Mouse (Mus musculus): ENCODE results near the gene Dlgap1. TPM values are rescaled to one million over a fixed set of nuclear protein-coding genes. Genes with fewer than 3 reads are reported as not detected.
A peak's percentile ranks its signal among the peaks of the same experiment; 100 is the strongest.

The Dlgap1 gene
- 0.39 and 0.61 TPM in 2 replicates for polyA plus RNA-seq (2015; fragmentation: Nextera tagmentation; extraction: Ambion mirVana)

- Histone ChIP-seq H3K9ac (ENCODE audit: low read length) (0 out of 2 replicates have a peak within 1 kb of the TSS, but pooled peaks have one; percentile 32), H3K36me3 (ENCODE audit: control insufficient read depth, insufficient read depth) (no peaks in the 10 kb centered on the region), H3K27ac (ENCODE audit: low read length) (no peak within 1 kb of the TSS), H3K4me2 (ENCODE audit: low read depth, low read length) (peak within 1 kb of the TSS; percentile 93), H3K4me3 (ENCODE audit: low read length) (peak within 1 kb of the TSS; percentile 57), H3K27me3 (ENCODE audit: control insufficient read depth, insufficient read depth, low read length) (peaks cover 34% of the 10 kb centered on the region), H3K4me1 (ENCODE audit: control insufficient read depth, insufficient read depth, low read length) (peaks cover 8% of the 10 kb centered on the region), H3K9me3 (replicated peaks; ENCODE audit: control insufficient read depth, low read length) (no peaks in the 10 kb centered on the region)
- peak; percentile 94 for ATAC-seq (replicated peaks; ENCODE audit: extremely low read depth, insufficient read depth, low FRiP score)
- under 1% methylated on average over 104 of the region's 105 CpGs for WGBS
Measured at GRCm38 (mm10) chr17:69969021-69969815, at the start of gene Dlgap1. TSS of gene Dlgap1 (plus strand) at chr17:69969073.

- Histone ChIP-seq H3K27ac (ENCODE audit: low read length) (no peak overlapping the region), H3K27me3 (ENCODE audit: control insufficient read depth, insufficient read depth, low read length) (no peaks in the 10 kb centered on the region), H3K4me1 (ENCODE audit: control insufficient read depth, insufficient read depth, low read length) (no peaks in the 10 kb centered on the region), H3K36me3 (ENCODE audit: control insufficient read depth, insufficient read depth) (no peaks in the 10 kb centered on the region), H3K4me3 (ENCODE audit: low read length) (no peak overlapping the region), H3K4me2 (ENCODE audit: low read depth, low read length) (no peak overlapping the region), H3K9me3 (replicated peaks; ENCODE audit: control insufficient read depth, low read length) (0 out of 2 replicates have a peak, but pooled peaks cover 2% of the 10 kb centered on the region), H3K9ac (ENCODE audit: low read length) (no peak overlapping the region)
- 50% methylated on average over 1 of the region's 1 CpGs for WGBS
- ATAC-seq (replicated peaks; ENCODE audit: extremely low read depth, insufficient read depth, low FRiP score) = no peak
Measured at GRCm38 (mm10) chr17:69954936-69955335, 13.9 kb upstream of the Dlgap1 start.

DNA sequence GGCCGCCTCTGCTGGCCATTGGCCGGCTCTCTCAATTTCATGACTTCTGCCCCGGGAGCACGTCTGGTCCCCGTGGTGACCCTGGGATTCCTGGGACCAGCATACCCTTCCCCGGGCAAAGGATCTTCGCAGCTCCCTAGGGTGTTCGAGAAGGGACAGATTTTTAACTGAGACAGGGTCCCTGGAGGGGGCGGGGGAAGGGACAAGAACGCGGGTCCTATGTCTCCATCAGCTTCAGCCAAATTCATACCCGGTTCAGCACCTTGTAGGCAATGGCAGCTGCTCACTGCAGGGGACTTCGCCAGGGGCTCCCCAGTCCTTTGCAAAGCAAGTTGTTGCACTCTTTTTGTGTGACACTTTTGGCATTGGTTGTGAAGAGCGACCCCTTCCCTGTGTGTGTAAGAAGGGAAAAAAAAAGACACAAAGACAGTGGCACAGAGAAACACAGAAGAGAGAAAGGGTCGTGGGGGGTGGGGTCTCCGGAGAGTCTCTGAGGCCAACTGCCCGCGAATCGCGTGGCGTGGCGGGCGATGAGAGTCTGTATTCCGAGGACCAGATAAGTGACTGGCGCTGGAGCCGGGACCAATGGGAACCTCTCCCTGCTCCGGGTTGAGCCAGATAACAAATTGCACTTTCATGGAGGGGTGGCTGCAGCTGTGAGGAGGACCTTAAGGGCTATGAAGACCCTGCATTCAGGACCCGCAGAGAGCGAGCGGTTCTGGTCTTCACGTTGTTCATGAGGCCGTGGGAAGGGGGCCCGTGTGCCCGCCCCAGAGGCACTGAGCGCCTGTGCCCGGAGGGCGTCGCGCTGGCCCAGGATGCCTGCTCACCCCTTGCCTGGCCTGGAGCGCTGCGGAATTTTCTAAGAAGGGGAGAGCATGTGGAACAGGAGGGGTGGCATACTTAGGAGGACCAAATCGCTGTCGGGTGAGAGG lies 1.2 kb downstream of the Dlgap1 start:
- Histone ChIP-seq H3K4me1 (ENCODE audit: control insufficient read depth, insufficient read depth, low read length) (peaks cover 8% of the 10 kb centered on the region), H3K4me2 (ENCODE audit: low read depth, low read length) (peak overlapping the region; percentile 93), H3K36me3 (ENCODE audit: control insufficient read depth, insufficient read depth) (no peaks in the 10 kb centered on the region), H3K27me3 (ENCODE audit: control insufficient read depth, insufficient read depth, low read length) (peaks cover 34% of the 10 kb centered on the region), H3K4me3 (ENCODE audit: low read length) (peak overlapping the region; percentile 57), H3K9ac (ENCODE audit: low read length) (no peak overlapping the region), H3K9me3 (replicated peaks; ENCODE audit: control insufficient read depth, low read length) (no peaks in the 10 kb centered on the region), H3K27ac (ENCODE audit: low read length) (no peak overlapping the region)
- 1% methylated on average over 43 of the region's 43 CpGs for WGBS
- ATAC-seq (replicated peaks; ENCODE audit: extremely low read depth, insufficient read depth, low FRiP score) = no peak

- H3K9me3 ChIP-seq (replicated peaks; ENCODE audit: control insufficient read depth, low read length) = no peaks in the 10 kb centered on the region
- ATAC-seq (replicated peaks; ENCODE audit: extremely low read depth, insufficient read depth, low FRiP score) = no peak
- H3K4me3 ChIP-seq (ENCODE audit: low read length) = no peak overlapping the region
- no peak overlapping the region for H3K9ac ChIP-seq (ENCODE audit: low read length)
- H3K27ac ChIP-seq (ENCODE audit: low read length) = no peak overlapping the region
- peaks cover 8% of the 10 kb centered on the region for H3K4me1 ChIP-seq (ENCODE audit: control insufficient read depth, insufficient read depth, low read length)
- no peaks in the 10 kb centered on the region for H3K36me3 ChIP-seq (ENCODE audit: control insufficient read depth, insufficient read depth)
- H3K4me2 ChIP-seq (ENCODE audit: low read depth, low read length) = no peak overlapping the region
- H3K27me3 ChIP-seq (ENCODE audit: control insufficient read depth, insufficient read depth, low read length) = peaks cover 34% of the 10 kb centered on the region
- 61% methylated on average over 3 of the region's 3 CpGs for WGBS
Measured at GRCm38 (mm10) chr17:69973081-69973480, 4.2 kb downstream of the Dlgap1 start.

DNA sequence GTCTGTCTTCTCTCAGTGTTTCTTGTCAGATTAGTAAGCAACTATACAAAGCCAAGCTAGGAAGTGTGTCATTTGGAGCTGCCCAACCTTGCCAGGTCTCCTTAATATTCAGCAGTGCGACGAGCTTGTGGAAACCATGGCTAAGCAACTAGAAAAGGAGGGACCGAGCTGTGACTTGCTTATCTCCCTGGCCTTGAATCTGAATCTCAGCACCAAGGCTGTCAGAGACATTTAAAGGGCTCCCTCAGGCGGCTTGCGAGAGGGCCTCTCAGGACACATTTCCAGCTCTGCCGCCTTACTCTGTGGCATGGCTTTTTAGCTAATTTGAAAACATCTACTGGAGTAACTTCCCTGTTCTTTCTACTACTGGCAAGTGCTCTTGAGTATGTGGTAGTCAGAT lies 5.1 kb downstream of the Dlgap1 start:
- no peak overlapping the region for H3K27ac ChIP-seq (ENCODE audit: low read length)
- H3K4me2 ChIP-seq (ENCODE audit: low read depth, low read length) = no peak overlapping the region
- H3K36me3 ChIP-seq (ENCODE audit: control insufficient read depth, insufficient read depth) = no peaks in the 10 kb centered on the region
- WGBS = 33% methylated on average over 6 of the region's 6 CpGs
- H3K9ac ChIP-seq (ENCODE audit: low read length) = no peak overlapping the region
- H3K4me1 ChIP-seq (ENCODE audit: control insufficient read depth, insufficient read depth, low read length) = peaks cover 8% of the 10 kb centered on the region
- peaks cover 29% of the 10 kb centered on the region for H3K27me3 ChIP-seq (ENCODE audit: control insufficient read depth, insufficient read depth, low read length)
- no peaks in the 10 kb centered on the region for H3K9me3 ChIP-seq (replicated peaks; ENCODE audit: control insufficient read depth, low read length)
- H3K4me3 ChIP-seq (ENCODE audit: low read length) = no peak overlapping the region
- no peak for ATAC-seq (replicated peaks; ENCODE audit: extremely low read depth, insufficient read depth, low FRiP score)

- Histone ChIP-seq H3K27ac (ENCODE audit: low read length) (no peak overlapping the region), H3K27me3 (ENCODE audit: control insufficient read depth, insufficient read depth, low read length) (no peaks in the 10 kb centered on the region), H3K4me3 (ENCODE audit: low read length) (no peak overlapping the region), H3K9ac (ENCODE audit: low read length) (no peak overlapping the region), H3K4me2 (ENCODE audit: low read depth, low read length) (no peak overlapping the region), H3K4me1 (ENCODE audit: control insufficient read depth, insufficient read depth, low read length) (no peaks in the 10 kb centered on the region), H3K36me3 (ENCODE audit: control insufficient read depth, insufficient read depth) (no peaks in the 10 kb centered on the region), H3K9me3 (replicated peaks; ENCODE audit: control insufficient read depth, low read length) (no peaks in the 10 kb centered on the region)
- WGBS = 38% methylated on average over 6 of the region's 6 CpGs
- ATAC-seq (replicated peaks; ENCODE audit: extremely low read depth, insufficient read depth, low FRiP score) = no peak
Measured at GRCm38 (mm10) chr17:69982236-69982923, 13.5 kb downstream of the Dlgap1 start.

DNA sequence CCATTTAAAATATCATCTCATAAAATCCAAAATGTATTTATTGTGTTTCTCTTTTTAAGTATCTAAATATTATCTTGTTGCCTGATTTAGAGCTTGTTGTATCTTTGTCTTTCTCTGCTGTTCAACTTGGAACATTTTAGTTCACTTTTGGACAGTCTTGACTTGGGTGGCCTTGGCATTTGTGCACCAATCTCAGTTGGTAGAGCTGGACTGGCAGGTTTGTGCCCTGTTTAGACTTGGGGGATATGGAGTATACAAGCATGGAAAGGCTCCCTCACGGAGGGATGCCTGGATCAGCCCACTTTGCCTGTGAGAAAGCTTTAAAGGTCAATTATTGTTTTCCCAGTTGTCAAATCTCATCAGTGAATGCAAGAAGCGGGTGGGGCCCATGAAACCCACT lies 27.5 kb downstream of the Dlgap1 start:
- Histone ChIP-seq H3K27me3 (ENCODE audit: control insufficient read depth, insufficient read depth, low read length) (no peaks in the 10 kb centered on the region), H3K4me1 (ENCODE audit: control insufficient read depth, insufficient read depth, low read length) (no peaks in the 10 kb centered on the region), H3K4me3 (ENCODE audit: low read length) (no peak overlapping the region), H3K36me3 (ENCODE audit: control insufficient read depth, insufficient read depth) (no peaks in the 10 kb centered on the region), H3K27ac (ENCODE audit: low read length) (no peak overlapping the region), H3K9ac (ENCODE audit: low read length) (no peak overlapping the region), H3K9me3 (replicated peaks; ENCODE audit: control insufficient read depth, low read length) (peaks cover 6% of the 10 kb centered on the region; the same call in 1 of the 2 replicates), H3K4me2 (ENCODE audit: low read depth, low read length) (no peak overlapping the region)
- WGBS = 66% methylated on average over 2 of the region's 2 CpGs
- no peak for ATAC-seq (replicated peaks; ENCODE audit: extremely low read depth, insufficient read depth, low FRiP score)

DNA sequence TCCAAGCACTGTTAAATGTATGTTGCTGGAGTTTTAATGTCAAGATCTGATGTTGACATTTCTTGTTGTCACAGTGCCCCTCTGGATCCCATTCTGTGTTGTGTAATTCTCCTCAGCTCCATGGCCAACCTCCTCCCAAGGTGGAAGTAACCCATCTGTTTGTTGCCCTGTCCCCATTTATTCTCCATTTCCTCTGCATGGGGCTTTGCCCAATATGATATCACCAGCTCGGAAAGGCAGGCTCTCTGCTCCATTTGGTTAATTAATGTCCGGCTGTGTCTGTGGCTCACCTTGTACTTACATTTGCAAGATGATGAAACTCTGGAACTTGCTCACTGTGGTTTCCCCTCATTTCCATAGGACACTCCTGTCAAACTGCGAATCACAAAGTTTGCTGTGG lies 33.2 kb downstream of the Dlgap1 start:
- Histone ChIP-seq H3K4me1 (ENCODE audit: control insufficient read depth, insufficient read depth, low read length) (no peaks in the 10 kb centered on the region), H3K4me3 (ENCODE audit: low read length) (no peak overlapping the region), H3K36me3 (ENCODE audit: control insufficient read depth, insufficient read depth) (no peaks in the 10 kb centered on the region), H3K27ac (ENCODE audit: low read length) (no peak overlapping the region), H3K9ac (ENCODE audit: low read length) (no peak overlapping the region), H3K27me3 (ENCODE audit: control insufficient read depth, insufficient read depth, low read length) (no peaks in the 10 kb centered on the region), H3K4me2 (ENCODE audit: low read depth, low read length) (no peak overlapping the region), H3K9me3 (replicated peaks; ENCODE audit: control insufficient read depth, low read length) (no peaks in the 10 kb centered on the region)
- 72% methylated on average over 3 of the region's 3 CpGs for WGBS
- ATAC-seq (replicated peaks; ENCODE audit: extremely low read depth, insufficient read depth, low FRiP score) = no peak
